Mouse (Mus musculus) CH12F3 (cell line): Measurements from ENCODE around the gene 1110051M20Rik.

ENCODE experiments used
- in situ Hi-C: fragments of 300-500 bp; cut with MboI; formaldehyde crosslinking; loops from 2 replicates; pipeline ENCODE4 v1.14.3; 2020; ENCODE audit warnings: low sequenced_read_pairs

The 1110051M20Rik gene

GRCm38 (mm10) chr2:91353854-91354253 lies 90.7 kb downstream of the 1110051M20Rik start:
- in situ Hi-C loops = no loop called here

DNA sequence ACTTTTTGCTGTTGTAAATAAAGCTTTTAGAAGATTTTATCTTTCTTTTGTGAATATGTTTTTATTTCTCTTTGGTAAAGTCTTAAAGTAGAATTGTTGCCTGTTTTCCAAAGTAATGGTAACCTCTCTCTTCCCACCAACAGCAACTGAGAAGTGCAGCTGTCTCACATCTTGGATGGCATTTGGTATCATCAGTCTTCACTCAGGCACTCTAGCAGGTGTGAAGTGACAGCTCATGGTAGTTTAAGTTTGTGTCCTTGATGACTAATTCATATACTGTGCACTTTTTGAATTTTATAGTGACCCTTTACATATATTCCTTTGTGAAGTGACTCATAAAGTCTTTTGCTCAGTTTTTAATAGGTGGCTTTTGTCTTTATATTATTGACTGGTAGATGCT lies 92.7 kb downstream of the 1110051M20Rik start:
- in situ Hi-C loops = no loop called here

DNA sequence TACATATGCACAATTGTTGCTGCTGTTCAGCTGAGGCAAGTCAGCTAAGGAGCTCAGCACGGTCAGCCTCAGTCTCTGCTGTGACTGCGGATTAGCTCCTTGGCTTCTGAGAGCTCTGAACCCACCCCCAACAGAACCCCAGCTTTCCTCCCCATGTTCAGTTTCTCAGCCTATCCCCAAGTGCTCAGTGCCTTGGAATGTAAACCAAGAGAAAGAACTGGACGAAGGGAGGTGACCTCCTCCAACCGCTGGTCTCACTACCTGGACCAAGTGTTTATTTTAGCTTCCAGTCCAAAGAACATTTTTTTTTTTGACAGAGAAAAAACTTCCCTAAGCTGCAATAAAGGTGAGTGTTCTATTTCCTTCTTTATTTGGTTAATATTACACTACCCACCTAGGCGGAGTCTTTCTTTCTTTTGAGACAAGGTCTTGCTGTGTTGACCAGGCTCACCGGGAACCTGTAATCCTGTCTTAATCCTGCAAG lies 94.5 kb downstream of the 1110051M20Rik start:
- in situ Hi-C loops = no loop called here

- in situ Hi-C loops = no loop called here
Measured at GRCm38 (mm10) chr2:91348936-91349335, 95.6 kb downstream of the 1110051M20Rik start.

- in situ Hi-C loops = no loop called here
Measured at GRCm38 (mm10) chr2:91345644-91346043, 98.9 kb downstream of the 1110051M20Rik start.

DNA sequence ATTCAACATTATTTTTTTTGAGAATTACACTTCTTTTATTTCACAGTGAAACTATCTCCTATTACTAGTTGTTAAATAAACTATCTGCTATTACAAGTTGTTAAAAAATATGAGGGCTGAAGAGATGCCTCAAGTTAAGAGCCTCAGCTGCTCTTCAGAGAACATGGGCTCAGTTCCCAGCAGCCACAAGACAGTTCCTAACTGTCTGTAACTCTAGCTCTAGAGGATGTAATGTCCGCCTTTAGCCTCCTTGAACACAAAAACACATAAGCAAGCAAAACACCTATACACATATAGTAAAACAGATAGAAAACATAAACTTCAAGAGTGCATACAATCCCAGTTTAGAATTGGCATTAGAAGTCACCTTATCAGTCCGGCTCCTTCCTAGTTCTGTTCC lies 104.9 kb downstream of the 1110051M20Rik start:
- in situ Hi-C loops = no loop called here

GRCm38 (mm10) chr2:91335128-91335527 lies 109.4 kb downstream of the 1110051M20Rik start:
- in situ Hi-C loops = no loop called here

DNA sequence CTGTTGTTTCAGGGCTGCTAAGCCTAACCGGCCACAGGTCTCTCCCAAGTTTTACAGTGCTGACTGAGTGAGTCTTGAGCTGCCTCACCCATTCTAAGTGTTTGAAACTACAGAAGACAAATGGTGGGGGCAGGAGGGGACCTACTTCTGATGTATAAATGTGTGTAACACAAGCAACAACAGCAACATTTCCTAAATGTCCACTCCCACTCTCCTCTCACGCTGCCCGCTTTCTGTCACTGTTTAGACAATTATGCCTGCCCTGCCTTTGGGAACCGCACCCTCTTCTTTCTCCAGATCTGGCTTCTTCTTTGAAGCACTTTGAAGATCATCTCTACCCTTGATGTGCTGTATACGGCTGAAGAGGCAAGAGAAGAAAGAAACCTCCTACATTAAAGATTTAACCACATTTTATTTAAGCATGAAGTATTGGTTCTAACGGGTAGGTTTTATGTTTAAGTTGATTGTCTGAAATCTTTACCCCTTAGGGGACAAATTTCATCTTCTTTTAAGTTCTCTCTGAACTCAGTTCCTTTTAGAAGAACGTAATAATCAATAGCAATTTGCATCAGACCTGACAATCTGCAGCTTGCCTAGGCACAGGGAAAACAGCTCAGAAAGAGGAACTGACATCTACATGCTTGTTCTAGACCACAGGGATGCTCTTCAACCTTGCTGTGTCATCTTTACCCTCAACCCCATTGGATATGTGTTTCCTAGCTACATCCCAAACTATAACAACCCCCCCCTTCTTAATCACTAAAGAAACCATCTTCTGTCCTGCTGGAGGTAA lies 113.3 kb downstream of the 1110051M20Rik start:
- in situ Hi-C loops = no loop called here

DNA sequence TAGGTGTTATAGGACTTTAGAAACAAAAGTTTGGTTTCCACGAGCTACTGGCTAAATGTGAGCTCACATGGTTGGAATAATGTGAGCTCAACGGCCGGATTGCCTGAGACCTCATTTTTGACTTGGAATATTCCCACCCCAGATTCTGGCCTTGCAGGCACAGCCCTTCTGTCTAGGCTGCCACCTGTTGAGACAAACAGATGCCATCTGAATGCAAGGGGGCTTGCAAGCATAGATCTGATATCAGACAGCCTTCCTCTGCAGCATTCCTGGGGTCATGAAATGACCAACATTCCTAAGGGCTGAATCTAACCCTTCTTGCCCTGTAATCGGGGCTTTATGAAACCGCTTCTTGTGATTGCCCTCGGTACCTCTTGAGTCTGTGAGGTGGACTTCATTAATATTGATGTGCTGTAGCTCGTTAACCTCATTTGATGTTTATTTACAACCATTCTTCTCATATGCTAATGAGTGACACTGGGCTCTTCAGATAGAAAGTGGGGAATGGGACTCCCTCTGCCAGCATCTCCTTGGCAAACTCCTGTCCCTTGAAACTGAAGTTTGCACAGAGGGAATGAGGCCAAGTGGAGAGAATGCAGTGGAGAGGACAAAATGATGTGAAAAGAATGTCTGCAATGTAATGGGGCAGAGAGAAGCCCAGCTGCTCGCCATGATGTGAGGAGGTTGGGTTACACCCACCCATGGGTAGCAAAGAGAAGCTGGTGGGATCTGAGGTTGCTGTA lies 114.3 kb downstream of the 1110051M20Rik start:
- in situ Hi-C loops = no loop called here

- in situ Hi-C loops = no loop called here
Measured at GRCm38 (mm10) chr2:91328729-91329125, 115.8 kb downstream of the 1110051M20Rik start.

- in situ Hi-C loops = no loop called here
Measured at GRCm38 (mm10) chr2:91327968-91328728, 116.4 kb downstream of the 1110051M20Rik start.

DNA sequence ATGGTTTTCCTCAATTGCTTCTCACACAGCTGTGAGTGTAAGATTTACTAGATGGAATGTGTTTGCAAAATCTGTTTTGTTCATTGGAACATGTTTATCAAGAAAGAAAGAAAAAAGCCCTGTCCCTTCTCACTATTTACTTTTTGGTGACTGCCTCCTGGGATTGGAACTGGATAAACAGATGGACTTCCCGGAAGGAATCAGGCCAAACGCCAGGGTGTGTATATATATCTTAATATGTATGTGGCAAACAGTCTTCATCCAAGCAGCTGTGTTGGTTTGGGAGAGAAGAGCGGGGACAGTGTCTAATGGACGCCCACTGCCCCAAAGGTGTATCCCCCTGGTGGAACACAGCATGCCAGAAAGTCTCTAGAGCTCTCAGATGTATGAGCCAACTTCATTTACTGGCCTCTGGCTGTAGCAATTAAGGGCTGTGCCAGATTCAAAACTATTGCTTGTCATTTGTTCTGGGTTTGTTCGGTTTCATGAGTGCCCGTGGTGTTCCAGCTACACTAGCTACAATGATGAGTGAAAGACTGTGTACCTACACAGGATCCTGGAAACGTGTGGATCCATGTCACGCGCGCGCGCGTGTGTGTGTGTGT lies 117.7 kb downstream of the 1110051M20Rik start:
- in situ Hi-C loops = no loop called here

- in situ Hi-C loops = no loop called here
Measured at GRCm38 (mm10) chr2:91324761-91325421, 119.6 kb downstream of the 1110051M20Rik start.

GRCm38 (mm10) chr2:91324346-91324745 lies 120.2 kb downstream of the 1110051M20Rik start:
- in situ Hi-C loops = no loop called here

DNA sequence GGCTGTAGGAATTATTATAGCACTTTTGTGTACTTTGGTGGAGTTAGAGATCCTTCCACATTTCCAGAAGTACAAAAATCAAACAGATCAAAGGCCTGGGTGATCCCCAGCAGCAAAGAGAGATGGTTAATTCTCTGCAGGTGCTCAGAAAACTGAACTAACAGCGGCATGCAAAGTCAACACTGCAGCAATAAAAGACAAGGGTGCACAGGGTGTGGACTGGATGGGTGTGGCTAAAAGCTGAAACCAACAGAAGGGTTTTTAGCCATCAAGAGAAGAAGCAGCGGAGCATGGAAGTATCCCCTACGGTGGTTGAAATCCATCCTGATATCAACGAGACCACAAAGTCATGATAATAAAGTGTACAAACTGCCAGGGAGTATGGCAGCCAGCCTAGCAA lies 122.0 kb downstream of the 1110051M20Rik start:
- in situ Hi-C loops = no loop called here

- in situ Hi-C loops = no loop called here
Measured at GRCm38 (mm10) chr2:91321923-91322322, 122.6 kb downstream of the 1110051M20Rik start.

DNA sequence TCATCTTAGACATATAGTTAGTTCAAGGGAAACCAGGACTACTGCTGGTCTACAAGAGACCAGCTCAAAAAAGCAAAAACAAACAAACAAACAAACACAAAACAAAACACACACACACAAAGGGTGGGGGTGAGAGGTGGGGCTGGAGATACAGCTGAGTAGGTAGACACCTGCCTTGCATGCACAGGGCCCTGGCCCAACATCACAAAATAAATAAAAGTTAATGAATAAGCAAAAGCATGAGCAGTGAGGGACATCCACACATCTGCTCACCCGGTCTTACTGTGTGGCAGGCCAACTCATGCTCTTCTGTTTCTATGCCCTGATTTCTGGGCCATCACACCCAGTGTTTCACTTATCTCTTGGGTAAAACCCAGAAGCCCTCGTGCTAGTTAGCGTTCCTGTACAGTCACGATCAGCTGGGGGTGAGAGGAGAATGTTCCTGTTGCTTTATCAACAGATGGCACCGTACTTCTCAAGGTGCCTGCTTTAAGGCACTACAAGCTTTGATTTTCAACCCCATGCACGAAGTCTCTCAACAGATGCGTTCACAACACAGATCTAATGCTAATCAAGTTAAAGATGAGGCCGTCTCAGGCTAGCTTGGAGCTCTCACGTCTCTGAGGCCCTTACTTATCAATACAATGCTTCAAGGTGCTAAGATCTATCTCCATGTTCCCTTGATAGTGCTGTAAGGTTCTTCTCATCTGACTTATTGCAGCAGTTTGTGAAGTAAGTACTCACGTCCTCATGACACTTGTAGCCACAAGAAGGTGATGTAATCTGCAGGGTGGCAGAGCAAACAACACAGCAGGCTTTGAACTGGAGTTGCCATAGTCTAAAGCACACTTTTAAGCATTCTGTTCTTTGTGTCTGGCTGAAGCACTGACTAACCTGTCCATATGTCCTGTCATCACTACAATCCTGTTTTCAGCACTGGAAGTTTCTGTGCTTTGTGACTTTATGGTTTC lies 123.7 kb downstream of the 1110051M20Rik start:
- in situ Hi-C loops = no loop called here

DNA sequence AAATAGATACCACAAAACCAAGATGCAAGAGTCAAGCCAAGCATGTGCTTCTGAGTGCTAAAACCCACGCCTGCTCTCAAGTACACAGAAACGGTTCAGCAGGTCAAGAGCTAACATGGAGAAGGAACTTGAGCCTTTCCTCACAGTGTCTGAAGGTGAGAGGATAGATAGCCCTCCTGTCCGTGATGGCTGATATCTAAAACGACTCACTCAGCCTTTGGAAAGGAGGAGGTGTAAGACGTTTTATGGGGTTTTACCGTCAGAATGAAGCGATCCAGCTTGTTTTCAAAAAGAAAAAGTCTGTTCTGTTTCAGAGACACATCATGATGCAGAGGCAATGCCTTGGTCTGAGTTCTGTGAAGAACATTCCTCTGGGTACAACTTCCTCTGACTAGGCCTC lies 130.3 kb downstream of the 1110051M20Rik start:
- in situ Hi-C loops = no loop called here
